Mouse (Mus musculus) right cerebral cortex, postnatal 14 days (tissue): ENCODE measurements at regions not wholly inside any gene's neighbourhood (a gene's known extent, or its start where the extent isn't known, plus 50 kb on each side); places are given as distances from the start of the nearest gene placed in this dataset.

Experiments
- DNase-seq: peaks from one replicate; pipeline ENCODE4 v3.0.0; 2022

DNA sequence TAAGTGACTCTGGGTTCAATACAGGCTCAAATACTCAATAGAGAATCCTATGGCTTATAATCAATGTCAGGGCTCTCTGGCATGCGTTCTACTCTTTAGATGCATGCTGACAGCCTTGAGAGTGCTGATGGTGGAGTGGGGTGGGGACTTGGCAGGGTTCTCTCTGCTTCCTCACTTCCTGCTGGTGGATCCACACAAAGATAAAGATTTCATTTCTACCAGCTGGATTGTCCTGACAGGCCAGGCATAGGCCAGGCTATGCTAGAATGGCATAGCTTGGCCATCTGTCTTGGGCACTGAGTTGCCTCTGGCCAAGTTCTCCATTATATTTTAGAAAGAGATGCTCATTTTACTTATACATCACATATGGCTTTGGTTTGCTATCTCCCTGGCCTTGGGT, 206.2 kb upstream of the Plpp4 start:
- no peak for DNase-seq

DNA sequence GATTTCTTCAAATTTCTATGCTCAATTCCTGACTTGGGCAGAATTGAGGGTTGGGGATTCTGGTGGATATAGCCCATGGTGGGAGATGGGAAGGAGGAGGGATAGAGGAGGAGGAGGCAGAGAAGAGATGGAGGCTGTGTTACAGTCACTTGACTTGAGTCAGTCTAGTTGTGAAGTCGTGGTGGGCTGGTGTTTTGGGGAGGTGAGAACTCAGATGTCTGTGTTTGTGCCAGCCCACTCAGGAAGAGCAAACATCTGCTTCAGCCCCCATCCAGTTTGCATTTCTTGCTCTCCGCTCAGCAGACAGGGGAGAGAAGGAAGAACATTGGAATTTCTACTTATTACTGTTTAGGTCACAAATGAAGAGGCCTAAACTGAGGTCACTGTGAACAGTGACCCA, 189.9 kb upstream of the Plpp4 start:
- no peak for DNase-seq

DNA sequence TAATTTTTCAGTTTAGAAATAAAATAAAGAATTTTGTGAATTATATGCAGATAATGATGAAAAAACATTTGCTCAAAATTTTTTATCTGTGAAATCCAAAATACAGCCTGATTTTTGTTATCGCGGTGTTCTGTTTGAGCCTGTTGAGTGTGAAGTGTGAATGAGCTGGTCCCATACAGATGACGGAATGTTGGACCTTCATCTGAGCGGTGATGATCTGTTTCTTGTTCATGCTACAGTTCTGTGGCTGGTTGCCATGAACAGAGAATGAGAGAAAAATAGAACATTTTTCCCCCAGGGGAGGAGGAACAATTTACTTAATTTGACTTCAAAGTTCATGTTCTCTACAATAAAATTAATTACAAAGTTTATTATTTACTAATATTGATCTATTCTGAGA, 188.7 kb upstream of the Plpp4 start:
- DNase-seq, result no peak

DNA sequence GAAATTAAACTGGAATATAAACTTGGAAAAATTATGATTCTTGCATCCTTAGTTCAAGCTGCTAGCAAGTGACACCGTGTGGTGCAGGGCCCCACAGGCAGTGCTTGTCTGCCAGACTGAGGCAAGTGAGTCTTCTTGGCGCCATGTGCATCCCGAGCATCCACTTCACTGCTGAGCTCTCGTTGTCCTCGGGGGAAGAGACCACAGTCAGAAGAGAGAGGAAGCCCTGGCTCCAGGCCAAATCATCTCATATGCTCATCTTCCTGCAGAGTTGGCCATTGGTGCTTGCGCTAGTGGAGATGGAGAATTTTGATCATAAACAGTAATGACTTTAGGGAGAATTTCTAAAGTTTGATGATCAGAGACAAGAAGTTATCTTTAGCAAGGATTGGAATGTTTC, 177.0 kb upstream of the Plpp4 start:
- DNase-seq, result no peak

DNA sequence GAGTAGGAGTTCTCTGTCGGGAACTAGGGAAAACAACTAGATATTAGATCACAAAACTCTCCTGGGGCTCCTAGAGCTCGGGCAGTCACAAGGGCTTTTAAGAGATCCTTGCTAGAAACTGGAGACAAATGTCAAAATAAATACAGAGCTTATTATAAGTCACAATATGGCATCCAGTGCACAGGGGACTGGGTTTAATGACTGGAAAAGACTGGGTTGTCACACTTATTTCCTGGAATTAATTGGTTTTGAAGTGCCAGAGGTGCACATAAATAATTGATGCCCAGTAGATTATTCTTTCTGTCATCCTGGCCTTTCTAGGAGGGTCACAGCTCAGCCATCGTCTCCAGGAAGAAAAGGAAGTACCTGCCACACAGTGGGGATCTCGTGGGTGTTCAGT, 165.4 kb upstream of the Plpp4 start:
- DNase-seq, result no peak

DNA sequence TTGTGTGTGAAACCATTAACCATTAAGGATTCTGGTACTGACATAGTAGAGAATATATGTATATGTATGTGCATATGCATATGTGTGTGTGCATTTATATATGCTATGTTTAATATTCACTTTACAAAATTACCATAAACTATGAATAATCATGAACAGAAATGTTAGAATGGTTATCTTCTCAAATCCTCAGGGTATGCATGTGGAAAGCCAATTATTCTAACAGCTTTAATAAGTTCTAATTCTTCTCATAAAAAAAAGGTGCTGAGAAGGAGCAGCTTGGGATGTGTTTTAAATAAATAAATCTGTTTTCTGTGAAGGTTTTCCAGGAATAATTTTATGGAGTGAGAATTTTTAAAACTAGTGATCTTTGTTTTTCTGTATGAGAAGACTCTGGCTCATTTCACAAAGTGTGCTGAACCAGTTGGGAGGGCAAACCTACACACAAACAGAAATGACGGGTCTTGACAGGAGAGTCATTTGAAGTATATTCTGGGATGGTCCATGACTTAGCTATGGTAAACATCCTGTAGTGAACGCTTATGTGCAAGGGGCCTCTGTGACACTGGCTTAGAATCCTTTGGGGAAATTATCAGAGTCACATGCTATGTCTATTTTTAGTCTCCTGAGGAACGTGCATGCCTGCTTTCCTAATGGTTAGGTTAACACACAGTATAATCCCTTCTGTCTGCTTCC, 160.3 kb upstream of the Plpp4 start:
- DNase-seq, result no peak

DNA sequence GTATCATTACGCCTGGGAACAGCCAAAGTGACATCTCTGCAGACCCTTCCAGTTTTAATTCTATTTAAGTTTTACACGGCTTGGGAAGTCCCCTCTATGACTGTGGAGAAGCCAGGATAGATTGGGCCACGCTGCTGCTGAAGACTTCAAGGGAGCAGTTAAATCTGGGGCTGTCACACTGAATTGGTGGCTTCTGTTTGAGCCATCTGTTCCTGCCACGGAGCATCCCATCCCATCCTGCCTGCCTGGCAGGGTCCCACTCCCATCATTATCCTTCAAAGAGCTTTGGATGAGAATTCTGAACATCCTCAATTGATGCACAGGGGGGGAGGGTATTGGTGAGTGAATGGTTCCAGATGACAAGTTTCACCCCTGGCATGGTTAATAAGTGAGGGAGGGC, 154.4 kb upstream of the Plpp4 start:
- no peak for DNase-seq

DNA sequence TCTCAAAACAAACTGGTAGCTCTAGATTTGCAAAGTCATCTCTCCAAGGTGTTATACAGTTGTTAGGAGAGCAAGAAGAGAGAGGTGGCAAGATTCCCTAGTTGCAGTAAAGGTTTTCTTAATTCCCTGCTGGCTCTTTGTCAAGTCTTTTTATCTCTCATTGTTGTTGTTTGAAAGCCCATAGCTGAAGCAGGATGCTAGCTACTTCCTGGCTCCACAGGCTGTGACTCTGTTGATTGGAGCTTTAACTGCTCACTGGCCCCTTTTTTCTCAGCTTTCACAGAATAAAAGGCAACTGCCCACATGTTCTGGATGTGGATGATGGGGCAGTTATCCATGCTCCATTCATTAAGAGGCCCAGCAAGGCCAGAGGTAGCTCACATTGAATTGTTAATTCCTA, 122.7 kb upstream of the Plpp4 start:
- DNase-seq, result no peak

DNA sequence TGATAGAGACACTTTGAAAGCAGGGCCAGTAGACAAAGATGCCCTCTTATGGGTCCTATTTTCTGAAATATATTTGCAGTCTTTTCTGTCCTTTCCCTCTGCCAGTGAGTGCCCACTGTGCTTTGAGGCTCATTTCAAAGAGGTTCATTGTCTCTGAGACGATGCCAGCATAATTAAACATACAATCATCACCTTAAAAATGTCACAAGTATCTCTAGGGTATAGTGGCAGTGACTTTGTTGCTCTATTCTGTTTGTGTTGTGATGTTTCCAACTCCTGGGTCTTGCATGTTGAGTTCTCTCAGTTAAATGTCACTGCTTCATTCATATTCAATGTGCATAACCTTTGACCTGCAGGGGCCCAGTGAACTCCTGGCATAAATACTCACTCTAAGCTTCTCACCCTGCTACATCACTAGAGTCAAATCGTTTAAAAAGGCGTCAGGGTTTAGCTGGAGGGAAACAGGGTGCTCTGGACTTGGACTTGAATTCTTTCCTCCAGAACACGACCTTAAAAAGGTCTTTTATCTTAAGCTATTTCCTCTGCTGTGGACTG, 122.1 kb upstream of the Plpp4 start:
- no peak for DNase-seq

DNA sequence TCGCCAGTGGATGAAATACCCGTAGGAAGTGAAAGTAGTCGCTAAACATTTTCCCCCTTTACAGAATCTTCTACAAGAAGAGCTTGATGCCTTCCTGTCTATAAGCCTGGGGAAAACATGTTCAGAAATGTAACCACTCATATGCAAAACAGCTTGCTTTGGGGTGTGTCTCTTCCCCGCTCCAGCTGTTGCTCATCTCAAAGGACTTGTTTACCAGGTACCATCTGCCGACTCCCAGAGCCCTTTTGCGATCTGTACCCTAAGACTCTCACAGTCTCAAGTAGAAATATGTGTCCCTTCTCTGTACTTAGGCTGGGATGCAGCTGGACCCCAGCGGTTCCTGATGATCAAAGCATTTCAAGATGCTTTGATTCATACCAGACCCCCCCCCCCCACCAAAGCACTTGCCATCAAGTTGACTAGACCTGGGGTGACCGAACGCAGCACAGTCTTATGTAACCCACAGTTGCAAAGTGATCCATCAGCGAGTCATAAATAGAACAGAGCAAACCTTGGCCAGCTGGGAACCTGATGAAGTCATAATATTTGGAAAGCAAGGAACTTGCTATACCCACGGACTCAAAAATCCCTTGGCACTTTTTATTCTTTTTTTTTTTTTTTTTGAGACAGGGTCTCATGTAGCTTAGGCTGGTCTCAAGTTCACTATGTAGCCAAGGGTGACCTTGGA, 119.4 kb upstream of the Plpp4 start:
- DNase-seq, result no peak

DNA sequence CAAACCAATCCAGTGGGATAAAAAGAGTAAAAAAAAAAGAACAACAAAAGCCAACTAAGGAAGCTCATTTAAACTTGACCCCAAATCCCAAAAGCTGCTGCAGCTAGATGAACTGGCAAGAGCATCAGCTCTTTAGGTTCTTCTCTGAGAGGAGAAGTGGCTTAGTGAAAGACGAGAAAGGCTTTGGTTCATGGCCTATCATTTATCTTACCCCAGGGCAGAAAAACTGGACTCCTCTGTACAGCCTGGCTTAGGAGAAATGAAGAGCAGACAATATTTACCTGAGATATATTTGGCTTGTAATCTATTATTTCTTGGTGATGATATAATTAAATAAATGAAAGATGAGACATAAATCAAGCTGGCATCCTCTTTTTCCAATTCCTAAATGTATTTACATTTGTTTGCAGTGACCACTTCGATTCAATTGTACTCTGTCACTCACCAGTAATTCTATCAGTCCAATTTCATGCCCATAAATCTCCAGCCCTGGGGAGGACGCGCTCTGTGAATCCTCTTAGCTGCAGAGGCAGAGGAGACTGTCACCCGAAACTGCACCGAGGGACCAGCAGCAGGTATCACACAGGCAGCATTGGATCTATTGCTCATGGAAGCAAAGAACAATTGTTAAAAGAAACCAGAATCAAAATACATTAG, 114.8 kb upstream of the Plpp4 start:
- DNase-seq, result no peak

DNA sequence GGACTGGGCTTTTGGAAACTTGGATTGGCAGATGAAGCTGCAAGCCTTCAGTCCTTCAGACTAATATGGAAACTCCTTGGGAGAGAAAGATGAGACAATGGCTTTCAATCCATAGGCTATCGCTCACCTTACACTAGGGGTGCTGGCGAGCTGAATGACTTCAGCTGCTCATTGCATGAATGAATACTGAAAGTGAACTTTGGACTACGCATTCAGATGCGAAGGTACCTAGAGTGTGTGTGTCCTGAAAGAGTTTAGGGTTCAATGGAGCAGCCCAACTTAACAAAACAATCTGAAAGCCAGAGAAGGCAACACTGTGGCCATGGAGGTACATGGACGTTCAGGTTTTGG, 114.3 kb upstream of the Plpp4 start:
- no peak for DNase-seq

DNA sequence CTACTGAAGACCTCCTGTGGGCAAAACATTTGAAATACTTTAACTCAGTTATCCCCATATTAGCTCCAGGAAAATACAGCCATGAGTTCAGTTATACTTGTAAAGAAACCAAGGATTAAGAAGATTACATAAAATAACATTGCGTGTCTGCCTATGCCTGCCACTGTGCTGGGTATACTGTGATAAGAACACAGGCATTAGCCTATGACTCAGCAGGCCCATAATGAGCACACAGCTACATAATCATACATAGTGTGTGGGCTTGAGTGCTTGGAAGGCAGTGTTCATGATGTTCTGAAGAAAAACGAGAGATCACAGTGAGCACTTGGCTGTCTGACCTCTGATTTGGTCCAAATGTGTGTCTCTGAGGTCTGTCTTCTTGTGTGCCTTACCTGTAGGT, 101.3 kb upstream of the Plpp4 start:
- DNase-seq, result no peak

DNA sequence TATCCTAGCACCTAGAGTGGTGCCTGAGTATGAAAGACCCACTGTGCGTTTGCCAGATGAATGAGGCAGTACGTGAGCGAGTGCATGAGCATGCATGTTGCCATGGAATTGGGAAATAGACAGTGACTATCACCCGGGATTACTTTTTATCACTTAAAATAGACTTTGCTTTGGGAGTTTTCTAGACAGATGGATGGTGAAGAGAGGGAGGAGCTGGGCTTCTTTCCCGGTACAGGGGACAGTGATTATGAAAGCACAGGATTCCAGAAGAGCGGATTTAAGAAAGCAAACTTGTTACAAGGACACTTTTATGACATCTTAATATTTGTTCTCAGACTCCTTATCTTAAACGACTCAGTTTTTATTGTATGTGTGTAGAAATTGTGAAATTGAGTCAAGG, 86.9 kb upstream of the Plpp4 start:
- no peak for DNase-seq

DNA sequence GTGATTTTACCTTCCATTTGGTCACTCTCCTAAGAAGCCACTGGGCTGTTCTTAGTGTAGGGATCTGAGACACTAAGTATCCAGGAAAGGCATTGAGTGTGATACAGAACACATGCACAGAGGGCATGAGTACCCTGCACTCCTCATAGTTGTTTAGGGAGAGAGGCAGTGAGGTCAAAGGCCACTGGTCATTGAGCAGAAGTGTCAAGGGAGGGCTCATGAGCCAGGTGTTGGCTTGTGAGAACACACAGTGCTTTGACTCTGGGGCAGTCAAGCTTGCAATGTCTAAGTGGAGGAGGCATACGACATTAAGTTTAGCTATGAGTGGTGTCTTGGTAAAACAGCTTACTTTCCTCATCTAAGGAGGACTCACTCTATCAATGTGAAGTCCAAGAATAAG, 65.9 kb upstream of the Plpp4 start:
- no peak for DNase-seq

DNA sequence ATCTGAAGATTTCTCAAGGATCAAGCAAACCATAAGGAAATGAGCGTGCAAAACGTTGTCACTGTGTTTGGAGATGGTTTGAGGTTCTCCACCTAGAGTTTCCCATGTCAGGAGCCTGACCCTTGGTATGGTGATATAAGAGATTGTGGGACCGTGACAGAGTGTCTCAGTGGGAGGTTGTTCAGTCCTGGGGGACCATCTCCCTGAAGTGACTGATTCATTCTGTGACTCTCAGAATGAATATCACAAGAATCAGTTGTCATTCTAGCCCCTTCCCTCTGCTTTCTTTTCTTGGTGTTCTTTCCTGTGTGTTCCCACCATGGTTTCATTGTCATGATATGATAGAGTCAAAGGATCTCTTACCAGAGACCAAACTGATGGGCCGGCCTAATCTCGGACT, 49.8 kb upstream of the Plpp4 start:
- DNase-seq, result no peak
